Mouse (Mus musculus) brain, embryonic 18.5 days (tissue): Measurements from ENCODE around the gene P4htm.

Experiments
- DNase-seq: peaks from one replicate; pipeline ENCODE4 v3.0.0-alpha.2; 2012; ENCODE audit warnings: low read depth, low spot score

P4htm gene

DNA sequence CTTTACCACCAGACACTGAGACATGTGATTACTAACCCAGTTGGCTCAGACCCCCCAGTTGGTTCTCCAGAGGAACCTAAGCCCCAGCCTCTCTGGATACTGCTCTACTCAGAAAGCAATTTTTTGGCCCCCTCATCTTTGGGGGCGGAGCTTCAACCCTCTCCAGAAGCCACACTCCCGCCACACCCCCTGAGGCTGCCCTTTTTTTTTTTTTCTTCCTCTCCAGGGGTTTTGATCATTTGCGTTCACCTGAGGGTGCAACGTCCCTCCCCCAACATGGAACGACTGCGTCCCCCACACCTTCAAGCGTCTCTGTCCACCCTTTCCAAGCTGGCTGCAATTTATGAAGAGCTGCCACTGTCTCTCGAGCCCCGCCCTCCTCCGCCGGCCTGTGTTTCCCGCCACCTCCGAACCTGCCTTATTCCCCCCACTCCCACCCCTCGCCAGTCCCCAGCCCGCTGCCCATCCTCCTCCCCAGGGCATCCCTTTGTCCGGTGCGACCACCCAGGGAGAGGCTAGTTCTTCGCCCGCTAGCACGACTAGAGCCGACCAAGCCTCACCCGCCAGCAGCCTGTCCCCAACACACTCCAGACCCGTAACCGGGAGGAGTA lies 19.4 kb downstream of the P4htm start:
- no peak for DNase-seq

DNA sequence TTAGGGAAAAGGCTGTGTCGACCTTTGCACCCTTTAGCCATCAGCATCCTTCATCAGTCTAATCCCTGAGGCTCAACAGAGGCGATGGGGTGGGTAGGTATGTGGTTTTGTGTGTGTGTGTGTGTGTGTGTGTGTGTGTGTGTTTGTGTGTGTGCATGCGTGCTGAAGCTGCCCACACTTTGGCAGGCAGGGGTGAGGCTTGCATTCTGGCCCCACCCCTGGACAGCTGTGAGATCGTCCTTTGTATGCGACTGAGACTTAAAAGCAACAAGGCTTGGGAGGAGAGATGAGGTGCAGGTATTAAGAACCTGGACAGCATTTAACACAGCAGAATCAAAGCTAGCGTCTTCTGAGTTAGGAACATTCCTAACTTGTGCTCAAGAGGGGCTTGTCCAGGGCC lies 20.4 kb downstream of the P4htm start:
- no peak for DNase-seq

DNA sequence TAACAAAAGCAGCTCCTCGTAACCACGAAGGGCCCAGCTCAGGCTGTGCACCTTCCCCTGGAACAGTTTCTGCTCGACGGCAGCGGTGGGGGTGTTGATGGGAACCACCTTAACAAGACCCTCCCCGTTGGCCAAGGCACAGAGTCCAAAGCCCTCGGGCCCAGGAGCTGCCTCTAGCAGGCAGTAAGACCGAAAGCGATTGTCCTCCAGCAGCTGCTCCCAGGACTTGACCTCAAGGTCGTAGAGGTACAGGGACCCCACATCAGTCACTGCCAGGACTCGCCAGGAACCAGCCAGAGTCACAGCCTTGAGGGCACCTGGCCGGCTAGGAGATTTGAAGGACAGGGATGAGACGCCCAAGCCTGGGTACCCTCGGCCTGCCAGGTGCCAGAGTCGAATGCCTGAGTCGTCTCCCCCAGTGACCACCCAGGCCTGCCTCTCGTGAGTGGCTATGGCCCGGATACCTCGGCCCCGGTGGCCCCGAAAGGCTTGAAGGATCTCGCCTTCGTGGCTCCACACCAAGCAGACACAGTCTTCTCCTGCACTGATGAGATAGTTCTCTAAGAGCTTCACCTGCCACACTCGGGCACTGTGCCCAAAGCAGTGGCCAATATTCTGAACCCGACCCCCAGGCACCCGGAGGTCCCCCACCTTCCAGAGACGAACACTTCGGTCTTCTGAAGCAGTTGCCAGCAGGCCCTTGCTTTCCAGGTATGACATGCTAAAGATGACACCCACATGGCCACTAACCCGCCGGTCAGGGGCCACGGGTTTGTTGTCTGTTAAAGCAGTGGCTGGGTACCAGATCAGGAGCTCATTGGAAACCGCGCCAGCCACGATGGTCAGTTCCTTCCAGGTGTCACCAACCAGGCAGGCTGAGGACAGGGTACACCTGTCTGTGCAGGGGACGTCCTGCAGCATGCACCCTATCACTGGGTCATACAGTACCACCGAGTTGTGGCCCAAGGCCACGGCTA lies 21.9 kb downstream of the P4htm start:
- no peak for DNase-seq

- no peak for DNase-seq
Measured at GRCm38 (mm10) chr9:108574921-108575320, 22.5 kb downstream of the P4htm start.

GRCm38 (mm10) chr9:108573774-108574690 lies 23.4 kb downstream of the P4htm start:
- DNase-seq: no peak

DNA sequence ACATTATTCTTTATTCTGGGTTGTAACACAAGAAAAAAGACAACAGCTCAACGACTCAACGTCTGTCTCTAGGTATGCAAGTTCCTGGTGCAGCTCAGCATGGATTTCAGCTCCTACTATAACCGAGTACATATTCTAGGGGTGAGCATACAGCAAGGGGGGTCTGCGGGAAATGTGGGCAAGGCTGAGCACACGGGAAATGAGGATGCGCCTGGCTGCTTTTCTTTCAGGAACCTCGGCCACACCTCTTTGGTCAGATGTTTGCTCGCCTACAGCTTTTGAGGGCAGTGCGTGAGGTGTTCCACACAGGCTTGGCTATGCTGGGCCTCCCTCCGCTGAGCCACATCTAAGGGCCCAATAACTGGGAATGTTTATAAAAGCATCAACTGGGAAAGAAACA lies 25.1 kb downstream of the P4htm start:
- no peak for DNase-seq

DNA sequence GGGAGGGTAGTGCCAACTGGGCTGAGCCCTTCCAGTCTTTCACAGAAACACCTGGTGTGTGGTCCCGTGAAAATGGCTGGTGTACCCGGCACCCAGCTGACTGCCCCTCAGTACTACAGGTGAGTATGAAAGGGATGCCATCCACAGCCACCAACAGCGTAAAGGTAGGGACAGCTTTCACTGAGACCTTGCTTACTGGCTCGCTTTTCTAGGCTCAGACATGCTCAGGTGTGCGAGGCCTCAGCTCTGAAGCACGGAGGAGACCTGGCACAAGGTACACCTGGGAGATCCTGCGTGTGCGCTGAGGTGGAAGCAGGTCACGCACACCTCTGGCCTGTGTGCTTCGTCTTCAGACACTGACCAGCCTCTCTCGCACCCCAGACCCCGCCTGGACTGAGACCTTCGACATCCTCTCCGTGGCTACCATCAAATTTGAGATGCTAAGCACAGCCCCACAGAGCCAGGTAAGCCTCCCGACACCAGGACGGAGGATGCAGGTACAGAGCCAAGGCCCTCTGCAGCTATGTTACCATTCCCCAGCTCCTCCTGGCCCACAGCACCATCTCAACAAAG lies 26.0 kb downstream of the P4htm start:
- no peak for DNase-seq

GRCm38 (mm10) chr9:108570207-108570896 lies 27.1 kb downstream of the P4htm start:
- DNase-seq: no peak

DNA sequence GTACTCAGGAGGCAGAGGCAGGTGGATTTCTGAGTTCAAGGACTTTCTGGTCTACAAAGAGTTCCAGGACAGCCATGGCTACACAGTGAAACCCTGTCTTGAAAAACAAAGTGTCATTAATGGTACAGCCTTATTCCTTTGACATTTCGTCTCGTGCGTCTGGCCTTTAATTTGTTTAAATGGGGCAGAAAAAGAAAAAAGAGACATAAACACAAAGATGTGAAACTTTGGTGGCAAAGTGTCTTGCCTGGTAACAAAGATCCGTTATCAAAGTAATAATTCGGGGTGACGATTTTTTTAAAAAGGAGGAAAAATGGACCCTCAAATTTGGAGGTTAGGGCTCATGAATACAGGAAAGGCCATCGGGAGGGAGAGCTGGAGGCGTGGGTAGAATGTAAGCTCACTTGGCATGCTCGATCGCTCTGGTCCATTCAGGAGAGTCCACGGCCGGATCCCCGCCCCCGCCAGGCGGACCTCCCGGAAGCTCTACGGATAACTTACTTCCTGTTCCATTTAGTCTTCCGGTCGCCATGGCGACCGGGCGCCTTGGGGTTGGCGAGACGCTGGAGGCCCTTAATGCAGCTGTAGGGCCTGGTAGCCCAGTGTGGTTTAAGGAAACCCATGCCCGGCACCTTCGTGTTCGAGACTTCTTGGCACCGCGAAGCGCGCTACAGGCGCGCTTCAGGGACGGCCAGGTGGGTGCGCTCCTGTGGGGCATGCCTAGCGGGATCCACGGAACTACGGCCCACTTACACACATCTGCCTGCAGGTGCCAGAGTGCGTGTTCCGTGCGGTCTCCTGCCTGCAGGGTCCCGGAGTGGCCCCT lies 27.9 kb downstream of the P4htm start, which contains the start of gene Dalrd3:
Gene Dalrd3 (plus strand): TSS at position 506 of the 826 bp plus-strand sequence.
- peak; percentile 80 for DNase-seq

DNA sequence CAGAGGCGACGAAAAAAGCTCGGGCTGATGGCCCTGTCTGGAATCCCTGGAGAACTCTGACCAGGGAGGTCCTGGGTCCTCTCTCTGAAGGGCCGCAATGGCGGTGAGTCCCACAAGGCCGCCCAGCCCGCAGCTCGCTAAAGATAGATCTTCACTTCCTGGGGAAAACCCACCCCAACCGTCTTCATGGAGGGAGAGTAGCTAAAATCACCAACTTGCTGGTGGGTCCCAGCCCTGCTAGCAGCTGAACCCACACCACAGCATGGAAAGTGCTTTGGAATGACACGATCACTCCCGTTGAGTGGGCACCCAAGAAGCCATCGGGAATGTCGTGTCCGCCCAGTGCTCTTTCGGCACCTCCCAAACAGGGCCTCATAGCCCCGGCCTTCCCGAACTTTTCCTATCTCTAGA lies 29.0 kb downstream of the P4htm start:
- no peak for DNase-seq

DNA sequence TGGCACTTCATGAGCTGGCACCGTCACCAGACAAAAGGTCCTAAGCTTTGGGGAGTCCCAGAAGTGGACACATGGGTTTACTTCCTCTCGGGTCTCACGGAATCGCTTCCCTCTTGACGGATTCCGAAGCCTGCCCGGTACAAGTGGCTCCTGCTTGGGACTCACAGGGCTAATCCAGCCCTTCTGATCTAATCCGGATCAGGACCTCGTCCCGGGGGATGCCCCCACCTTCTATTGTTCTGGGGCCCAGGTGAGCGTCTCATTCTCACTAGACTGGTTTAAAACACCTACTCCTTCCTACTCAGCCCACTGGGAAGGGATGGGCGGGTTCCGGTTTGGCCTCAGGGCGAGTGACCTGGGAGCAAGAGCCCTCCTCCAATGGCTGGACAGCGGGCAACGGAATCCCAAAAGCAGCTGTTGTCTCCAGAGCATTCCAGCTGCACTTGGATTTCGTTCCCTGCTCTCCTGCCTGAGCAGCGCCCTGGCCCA lies 29.5 kb downstream of the P4htm start:
- DNase-seq: no peak

- DNase-seq: peak; percentile 91
Measured at GRCm38 (mm10) chr9:108566815-108567776, 30.4 kb downstream of the P4htm start, which contains the start of gene Ndufaf3. TSS of gene Ndufaf3 (minus strand) at chr9:108567434.

GRCm38 (mm10) chr9:108565881-108566814 lies 31.3 kb downstream of the P4htm start:
- no peak for DNase-seq

GRCm38 (mm10) chr9:108564131-108564530 lies 33.3 kb downstream of the P4htm start:
- no peak for DNase-seq

DNA sequence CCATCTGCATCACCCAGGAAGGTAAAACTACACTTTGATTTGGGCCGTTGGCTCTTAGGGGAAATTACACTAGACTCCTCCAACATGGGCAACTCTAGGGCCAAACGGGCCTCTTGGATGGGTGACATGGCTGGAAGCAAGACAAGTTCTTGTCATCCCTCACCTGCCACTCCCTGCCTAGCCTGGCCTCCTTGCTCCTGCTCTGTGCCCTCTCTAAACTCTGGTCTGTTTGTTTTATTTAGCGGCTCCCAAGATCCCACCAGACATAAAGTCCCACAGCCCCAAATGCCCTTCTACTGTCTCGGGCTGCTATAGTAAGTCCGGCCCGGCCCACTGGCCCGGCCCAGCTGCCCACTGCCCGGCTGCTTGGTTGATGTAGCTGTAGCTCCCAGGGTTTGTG lies 33.8 kb downstream of the P4htm start:
- no peak for DNase-seq

- DNase-seq: peak; percentile 87
Measured at GRCm38 (mm10) chr9:108560227-108560841, 37.1 kb downstream of the P4htm start, which contains the start of gene Impdh2. TSS of gene Impdh2 (plus strand) at chr9:108560286.

- DNase-seq: no peak
Measured at GRCm38 (mm10) chr9:108559169-108559568, 38.3 kb downstream of the P4htm start.
